Mouse (Mus musculus): ENCODE measurements at regions not wholly inside any gene's neighbourhood (a gene's known extent, or its start where the extent isn't known, plus 50 kb on each side); places are given as distances from the start of the nearest gene placed in this dataset.

DNA sequence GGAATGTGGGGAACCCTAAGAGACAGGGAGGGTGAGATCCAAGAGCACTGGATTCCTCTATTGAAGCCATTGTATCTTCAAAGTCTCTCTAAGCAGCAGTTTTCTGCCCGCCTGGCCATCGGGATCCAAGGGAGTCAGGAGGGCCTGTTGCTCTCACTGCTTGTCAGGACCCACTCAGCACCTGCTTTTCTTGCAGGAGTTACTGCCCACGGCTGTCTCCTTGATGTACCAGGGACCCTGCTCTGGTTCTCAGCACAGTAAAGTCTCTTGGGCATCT lies 224.2 kb downstream of the Cdc5l start:
- TF ChIP-seq CTCF (IDR thresholded peaks at IDR 0.05; ENCODE audit: control insufficient read depth, insufficient read depth, low read length), result no peak
- TF ChIP-seq POLR2A (IDR thresholded peaks at IDR 0.05; ENCODE audit: borderline replicate concordance, control insufficient read depth, low read depth, low read length), result no peak

Measured in bone marrow, adult 2 months (tissue).